Mouse (Mus musculus): ENCODE measurements around the gene Nmt1.

Nmt1 gene

GRCm38 (mm10) chr11:103028176-103028891, at the start of gene Nmt1, which contains the start of gene Dcakd:
Gene Nmt1 (plus strand): TSS chr11:103028190.
Gene Dcakd (minus strand): TSS chr11:103028333.
- DNase-seq (ENCODE audit: low spot score in 2 of 2) = peak; percentile 96

- DNase-seq (ENCODE audit: low spot score in 2 of 2) = no peak
Measured at GRCm38 (mm10) chr11:102981151-102981890, 46.7 kb upstream of the Nmt1 start.

DNA sequence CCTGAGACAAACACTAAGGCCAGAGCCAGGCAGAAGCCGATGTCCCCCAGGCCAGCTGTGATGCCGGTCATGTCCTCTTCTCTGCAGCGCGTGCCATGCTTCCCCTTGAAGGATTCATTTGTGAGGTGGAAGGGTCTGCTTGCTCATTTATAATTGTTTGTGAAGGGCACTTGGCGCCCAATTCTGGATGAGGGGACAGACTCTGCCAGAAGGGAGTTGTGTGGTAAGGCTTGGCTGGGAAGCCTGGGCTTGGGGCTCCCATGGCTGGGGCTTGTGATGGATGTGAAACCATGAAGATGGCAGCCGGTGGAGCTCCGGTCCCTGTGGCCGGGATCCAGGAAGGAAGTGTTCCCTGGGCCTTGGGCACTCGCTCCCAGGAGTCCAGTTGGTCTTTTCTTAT, 43.9 kb upstream of the Nmt1 start:
- DNase-seq (ENCODE audit: low spot score in 2 of 2) = no peak

- no peak for DNase-seq (ENCODE audit: low spot score in 2 of 2)
Measured at GRCm38 (mm10) chr11:102984615-102985014, 43.4 kb upstream of the Nmt1 start.

- no peak for DNase-seq (ENCODE audit: low spot score in 2 of 2)
Measured at GRCm38 (mm10) chr11:102985160-102985559, 42.8 kb upstream of the Nmt1 start.

DNA sequence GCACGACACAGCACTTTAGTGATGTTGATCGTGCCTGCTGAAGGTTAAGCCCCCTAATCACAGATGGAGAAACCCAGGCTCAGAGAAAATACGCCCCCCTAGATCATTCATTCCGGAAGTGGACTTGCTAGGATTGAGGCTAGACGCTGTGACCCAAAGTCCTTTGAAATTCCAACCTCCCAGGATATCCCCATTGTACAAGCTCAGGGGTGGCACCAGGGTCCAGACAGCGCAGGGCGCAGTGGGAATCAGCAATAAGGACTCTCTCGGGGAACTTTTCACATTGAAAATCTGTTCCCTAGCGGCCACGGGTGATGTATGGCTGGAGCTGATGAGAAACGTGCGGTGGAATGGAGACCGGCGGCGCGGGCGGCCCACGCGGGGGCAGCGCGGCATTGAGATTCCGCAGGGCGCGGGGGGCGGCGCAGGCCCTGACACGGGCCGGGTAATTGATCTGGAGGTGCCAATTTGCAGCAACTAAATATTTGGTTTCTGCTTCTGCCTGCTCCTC, 38.3 kb upstream of the Nmt1 start:
- DNase-seq (ENCODE audit: low spot score in 2 of 2) = no peak

- no peak for DNase-seq (ENCODE audit: low spot score in 2 of 2)
Measured at GRCm38 (mm10) chr11:102990152-102990663, 37.8 kb upstream of the Nmt1 start.

GRCm38 (mm10) chr11:102991681-102992080, 36.3 kb upstream of the Nmt1 start:
- no peak for DNase-seq (ENCODE audit: low spot score in 2 of 2)

DNA sequence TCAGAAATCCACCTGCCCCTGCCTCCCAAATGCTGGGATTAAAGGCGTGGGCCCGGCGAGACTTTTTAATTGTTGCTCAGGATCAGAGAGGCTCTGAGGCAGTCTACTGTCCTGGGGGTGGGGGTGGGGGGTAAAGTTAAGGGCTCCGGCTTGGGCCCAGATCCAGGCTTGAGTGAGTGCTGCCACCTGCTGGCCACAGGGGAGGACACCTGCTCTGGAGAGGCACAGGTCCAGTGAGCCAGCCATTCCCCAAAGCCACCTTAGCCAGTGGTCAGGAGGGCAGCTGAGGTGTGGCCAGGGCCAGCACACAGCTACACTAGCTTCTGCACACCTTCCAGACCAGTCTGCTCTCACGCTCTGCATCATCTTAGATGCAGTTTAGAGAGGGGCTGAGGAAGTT, 35.0 kb upstream of the Nmt1 start:
- DNase-seq (ENCODE audit: low spot score in 2 of 2) = peak; percentile 37 to 40

- DNase-seq (ENCODE audit: low spot score in 2 of 2) = no peak
Measured at GRCm38 (mm10) chr11:102993420-102994029, 34.5 kb upstream of the Nmt1 start.

GRCm38 (mm10) chr11:102994952-102995351, 33.0 kb upstream of the Nmt1 start:
- no peak for DNase-seq (ENCODE audit: low spot score in 2 of 2)

- DNase-seq (ENCODE audit: low spot score in 2 of 2) = no peak
Measured at GRCm38 (mm10) chr11:102996385-102996784, 31.6 kb upstream of the Nmt1 start.

GRCm38 (mm10) chr11:102996991-102997770, 30.8 kb upstream of the Nmt1 start:
- no peak for DNase-seq (ENCODE audit: low spot score in 2 of 2)

GRCm38 (mm10) chr11:102998254-102998576, 29.8 kb upstream of the Nmt1 start:
- DNase-seq (ENCODE audit: low spot score in 2 of 2) = no peak

GRCm38 (mm10) chr11:102998577-102999316, 29.2 kb upstream of the Nmt1 start:
- no peak for DNase-seq (ENCODE audit: low spot score in 2 of 2)

GRCm38 (mm10) chr11:102999317-102999970, 28.5 kb upstream of the Nmt1 start:
- DNase-seq (ENCODE audit: low spot score in 2 of 2) = no peak

GRCm38 (mm10) chr11:103000111-103000510, 27.9 kb upstream of the Nmt1 start:
- DNase-seq (ENCODE audit: low spot score in 2 of 2) = no peak

GRCm38 (mm10) chr11:103001063-103001462, 26.9 kb upstream of the Nmt1 start:
- no peak for DNase-seq (ENCODE audit: low spot score in 2 of 2)

DNA sequence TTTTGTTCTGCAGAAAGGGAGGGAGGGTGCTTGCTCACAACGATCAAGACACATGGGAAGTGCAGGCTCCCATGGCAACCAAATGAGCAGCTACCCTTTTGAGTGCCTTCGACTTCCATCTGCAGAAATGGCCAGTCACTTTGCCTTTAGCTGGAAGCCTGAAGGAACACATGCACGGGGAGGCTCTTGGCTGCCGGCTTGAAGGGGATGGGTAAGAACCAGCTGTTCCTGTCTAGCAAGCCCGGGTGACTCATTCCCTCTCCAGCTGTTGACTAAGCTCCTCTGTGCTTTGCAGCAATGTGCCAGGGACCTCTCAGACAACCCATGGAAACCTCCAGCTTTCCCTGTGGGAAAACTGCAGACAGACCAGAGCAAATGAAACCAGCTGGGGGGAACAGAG, 24.8 kb upstream of the Nmt1 start:
- peak in 1 of 2 experiments; percentile 8 for DNase-seq (ENCODE audit: low spot score in 2 of 2)

- no peak for DNase-seq (ENCODE audit: low spot score in 2 of 2)
Measured at GRCm38 (mm10) chr11:103004852-103005251, 23.1 kb upstream of the Nmt1 start.
